Mouse (Mus musculus) hindbrain, embryonic 13.5 days (tissue): ENCODE data around the gene Slc17a9. TPM values are rescaled to one million over a fixed set of nuclear protein-coding genes. Genes with fewer than 3 reads are reported as not detected.

Experiments
- ATAC-seq: fragments of 200-750 bp; cut with Nextera tagmentation; 2 replicates; pipeline ENCODE4 v1.8.0; 2017; ENCODE audit warnings: moderate TSS enrichment; ENCODE audit not compliant: low FRiP score
- H3K27ac ChIP-seq: fragments of 300-500 bp; sonication (generic); 2 replicates; pipeline ENCODE4 v1.5.1; 2015; ENCODE audit warnings: inconsistent platforms, mild to moderate bottlenecking, moderate library complexity
- H3K27me3 ChIP-seq: fragments of 300-500 bp; sonication (generic); 2 replicates; pipeline ENCODE4 v1.6.1; 2015; ENCODE audit warnings: mild to moderate bottlenecking, inconsistent platforms
- H3K36me3 ChIP-seq: fragments of 300-500 bp; sonication (generic); 2 replicates; pipeline ENCODE4 v1.6.1; 2015; ENCODE audit warnings: mild to moderate bottlenecking, inconsistent platforms
- H3K4me1 ChIP-seq: fragments of 300-500 bp; sonication (generic); replicated peaks from 2 replicates; pipeline ENCODE4 v1.6.1; 2015; ENCODE audit warnings: inconsistent platforms
- H3K4me2 ChIP-seq: fragments of 300-500 bp; sonication (generic); 2 replicates; pipeline ENCODE4 v1.6.1; 2015; ENCODE audit warnings: inconsistent platforms, mild to moderate bottlenecking, moderate library complexity
- H3K4me3 ChIP-seq: fragments of 300-500 bp; sonication (generic); 2 replicates; pipeline ENCODE4 v1.5.1; 2015; ENCODE audit warnings: mild to moderate bottlenecking, inconsistent platforms
- H3K9ac ChIP-seq: fragments of 300-500 bp; sonication (generic); 2 replicates; pipeline ENCODE4 v1.6.1; 2015; ENCODE audit warnings: mild to moderate bottlenecking, inconsistent platforms
- H3K9me3 ChIP-seq: fragments of 300-500 bp; sonication (generic); 2 replicates; pipeline ENCODE4 v1.6.1; 2016; ENCODE audit warnings: inconsistent platforms
- WGBS: fragments of 180-500 bp; shearing (Covaris S2); methylation state at CpG from one replicate; pipeline ENCODE4 v1.1.7; 2015; 5-methylcytosine and 5-hydroxymethylcytosine counted together
- polyA plus RNA-seq: library from polyadenylated mRNA; unstranded; fragments of >200 nt; fragmentation: Nextera tagmentation; extraction: Ambion mirVana; gene quantifications from 2 replicates; pipeline ENCODE4 v1.2.1, GENCODE M21; 2015

Slc17a9 gene
- 0.19 and 0.83 TPM in 2 replicates for polyA plus RNA-seq

- Histone ChIP-seq H3K27ac (no peak within 1 kb of the TSS), H3K4me2 (peak within 1 kb of the TSS; percentile 15; the same call in 1 of the 2 replicates), H3K4me3 (no peak within 1 kb of the TSS), H3K27me3 (peaks cover 6% of the 10 kb centered on the region; the same call in 1 of the 2 replicates), H3K4me1 (peaks cover 10% of the 10 kb centered on the region), H3K9ac (no peak within 1 kb of the TSS; the same call in 1 of the 2 replicates), H3K9me3 (no peaks in the 10 kb centered on the region), H3K36me3 (peaks cover 45% of the 10 kb centered on the region)
- 7% methylated on average over 18 of the region's 18 CpGs for WGBS
- peak; percentile 41; the same call in 1 of the 2 replicates for ATAC-seq
These were observed at the start of gene Slc17a9 for GRCm38 (mm10) chr2:180724585-180725413. Gene Slc17a9 (plus strand): TSS chr2:180725263.

- WGBS, result 96% methylated on average over 2 of the region's 2 CpGs
- H3K27me3 ChIP-seq, result no peaks in the 10 kb centered on the region
- H3K36me3 ChIP-seq, result peaks cover 54% of the 10 kb centered on the region
- no peak overlapping the region for H3K9ac ChIP-seq
- ATAC-seq, result no peak
- no peaks in the 10 kb centered on the region for H3K4me1 ChIP-seq
- no peak overlapping the region for H3K27ac ChIP-seq
- no peak overlapping the region for H3K4me2 ChIP-seq
- no peak overlapping the region for H3K4me3 ChIP-seq
- H3K9me3 ChIP-seq, result no peaks in the 10 kb centered on the region
These were observed 48.4 kb upstream of the Slc17a9 start for GRCm38 (mm10) chr2:180676706-180677105.

- peak; percentile 63 for ATAC-seq
- peaks cover 54% of the 10 kb centered on the region for H3K36me3 ChIP-seq
- WGBS, result 20% methylated on average over 4 of the region's 4 CpGs
- no peaks in the 10 kb centered on the region for H3K9me3 ChIP-seq
- no peak overlapping the region for H3K9ac ChIP-seq
- H3K27ac ChIP-seq, result no peak overlapping the region
- H3K4me2 ChIP-seq, result no peak overlapping the region
- H3K27me3 ChIP-seq, result no peaks in the 10 kb centered on the region
- no peaks in the 10 kb centered on the region for H3K4me1 ChIP-seq
- H3K4me3 ChIP-seq, result no peak overlapping the region
These were observed 46.4 kb upstream of the Slc17a9 start for GRCm38 (mm10) chr2:180678609-180679140.

GRCm38 (mm10) chr2:180681225-180681624, 43.8 kb upstream of the Slc17a9 start:
- Histone ChIP-seq H3K4me1 (no peaks in the 10 kb centered on the region), H3K4me3 (no peak overlapping the region), H3K36me3 (peaks cover 66% of the 10 kb centered on the region), H3K27me3 (no peaks in the 10 kb centered on the region), H3K4me2 (no peak overlapping the region), H3K9ac (no peak overlapping the region), H3K27ac (no peak overlapping the region), H3K9me3 (no peaks in the 10 kb centered on the region)
- no peak for ATAC-seq
- 60% methylated on average over 2 of the region's 2 CpGs for WGBS

GRCm38 (mm10) chr2:180683524-180683923, 41.5 kb upstream of the Slc17a9 start:
- ATAC-seq, result no peak
- 96% methylated on average over 2 of the region's 2 CpGs for WGBS

GRCm38 (mm10) chr2:180684031-180684430, 41.0 kb upstream of the Slc17a9 start:
- Histone ChIP-seq H3K9me3 (no peaks in the 10 kb centered on the region), H3K4me1 (no peaks in the 10 kb centered on the region), H3K27me3 (no peaks in the 10 kb centered on the region), H3K27ac (no peak overlapping the region), H3K36me3 (peaks cover 94% of the 10 kb centered on the region), H3K9ac (no peak overlapping the region), H3K4me2 (no peak overlapping the region), H3K4me3 (no peak overlapping the region)
- WGBS, result 97% methylated on average over 4 of the region's 4 CpGs
- no peak for ATAC-seq

More at GRCm38 (mm10) chr2:180683524-180683923, 41.5 kb upstream of the Slc17a9 start:
- no peak overlapping the region for H3K27ac ChIP-seq
- H3K4me3 ChIP-seq, result no peak overlapping the region
- H3K27me3 ChIP-seq, result no peaks in the 10 kb centered on the region
- H3K4me1 ChIP-seq, result no peaks in the 10 kb centered on the region
- H3K4me2 ChIP-seq, result no peak overlapping the region
- no peak overlapping the region for H3K9ac ChIP-seq
- no peaks in the 10 kb centered on the region for H3K9me3 ChIP-seq
- H3K36me3 ChIP-seq, result peaks cover 89% of the 10 kb centered on the region

GRCm38 (mm10) chr2:180689841-180690240, 35.2 kb upstream of the Slc17a9 start:
- H3K4me1 ChIP-seq, result peaks cover 17% of the 10 kb centered on the region
- ATAC-seq, result no peak
- no peak overlapping the region for H3K4me3 ChIP-seq
- H3K27ac ChIP-seq, result no peak overlapping the region
- H3K36me3 ChIP-seq, result peaks cover 63% of the 10 kb centered on the region
- H3K4me2 ChIP-seq, result no peak overlapping the region
- no peaks in the 10 kb centered on the region for H3K27me3 ChIP-seq
- H3K9ac ChIP-seq, result no peak overlapping the region
- WGBS, result 85% methylated on average over 5 of the region's 5 CpGs
- H3K9me3 ChIP-seq, result no peaks in the 10 kb centered on the region

- Histone ChIP-seq H3K4me1 (peaks cover 27% of the 10 kb centered on the region), H3K4me3 (no peak overlapping the region), H3K27me3 (no peaks in the 10 kb centered on the region), H3K27ac (peak overlapping the region; percentile 78), H3K9me3 (no peaks in the 10 kb centered on the region), H3K4me2 (0 out of 2 replicates have a peak overlapping the region, but pooled peaks have one; percentile 9), H3K36me3 (peaks cover 35% of the 10 kb centered on the region), H3K9ac (0 out of 2 replicates have a peak overlapping the region, but pooled peaks have one; percentile 6)
- 0 out of 2 replicates have a peak, but pooled peaks have one; percentile 57 for ATAC-seq
- WGBS, result 3% methylated on average over 1 of the region's 1 CpGs
These were observed 32.4 kb upstream of the Slc17a9 start for GRCm38 (mm10) chr2:180692630-180693029.

- no peaks in the 10 kb centered on the region for H3K27me3 ChIP-seq
- no peak overlapping the region for H3K4me2 ChIP-seq
- no peaks in the 10 kb centered on the region for H3K9me3 ChIP-seq
- 47% methylated on average over 2 of the region's 2 CpGs for WGBS
- peaks cover 9% of the 10 kb centered on the region; the same call in 1 of the 2 replicates for H3K36me3 ChIP-seq
- peaks cover 38% of the 10 kb centered on the region for H3K4me1 ChIP-seq
- H3K9ac ChIP-seq, result no peak overlapping the region
- H3K27ac ChIP-seq, result no peak overlapping the region
- H3K4me3 ChIP-seq, result no peak overlapping the region
- ATAC-seq, result no peak
These were observed 29.9 kb upstream of the Slc17a9 start for GRCm38 (mm10) chr2:180695176-180695575.

GRCm38 (mm10) chr2:180700457-180700856, 24.6 kb upstream of the Slc17a9 start:
- 80% methylated on average over 5 of the region's 5 CpGs for WGBS
- Histone ChIP-seq H3K9me3 (no peaks in the 10 kb centered on the region), H3K9ac (peak overlapping the region; percentile 98), H3K27me3 (no peaks in the 10 kb centered on the region), H3K36me3 (no peaks in the 10 kb centered on the region), H3K4me3 (peak overlapping the region; percentile 92), H3K4me1 (peaks cover 45% of the 10 kb centered on the region), H3K4me2 (peak overlapping the region; percentile 99), H3K27ac (no peak overlapping the region)
- no peak for ATAC-seq

GRCm38 (mm10) chr2:180701053-180701766, 23.9 kb upstream of the Slc17a9 start:
- Histone ChIP-seq H3K9me3 (no peaks in the 10 kb centered on the region), H3K27ac (peak overlapping the region; percentile 95), H3K9ac (peak overlapping the region; percentile 98), H3K27me3 (no peaks in the 10 kb centered on the region), H3K4me3 (peak overlapping the region; percentile 92), H3K4me2 (peak overlapping the region; percentile 99), H3K4me1 (peaks cover 41% of the 10 kb centered on the region), H3K36me3 (no peaks in the 10 kb centered on the region)
- peak; percentile 62 for ATAC-seq
- 6% methylated on average over 26 of the region's 26 CpGs for WGBS
